Mouse (Mus musculus): ENCODE results near the gene Chst11. TPM values are rescaled to one million over a fixed set of nuclear protein-coding genes. Genes with fewer than 3 reads are reported as not detected.

Chst11 gene
- total RNA-seq, 1 experiment from 2014 or later, result 34.0 TPM

DNA sequence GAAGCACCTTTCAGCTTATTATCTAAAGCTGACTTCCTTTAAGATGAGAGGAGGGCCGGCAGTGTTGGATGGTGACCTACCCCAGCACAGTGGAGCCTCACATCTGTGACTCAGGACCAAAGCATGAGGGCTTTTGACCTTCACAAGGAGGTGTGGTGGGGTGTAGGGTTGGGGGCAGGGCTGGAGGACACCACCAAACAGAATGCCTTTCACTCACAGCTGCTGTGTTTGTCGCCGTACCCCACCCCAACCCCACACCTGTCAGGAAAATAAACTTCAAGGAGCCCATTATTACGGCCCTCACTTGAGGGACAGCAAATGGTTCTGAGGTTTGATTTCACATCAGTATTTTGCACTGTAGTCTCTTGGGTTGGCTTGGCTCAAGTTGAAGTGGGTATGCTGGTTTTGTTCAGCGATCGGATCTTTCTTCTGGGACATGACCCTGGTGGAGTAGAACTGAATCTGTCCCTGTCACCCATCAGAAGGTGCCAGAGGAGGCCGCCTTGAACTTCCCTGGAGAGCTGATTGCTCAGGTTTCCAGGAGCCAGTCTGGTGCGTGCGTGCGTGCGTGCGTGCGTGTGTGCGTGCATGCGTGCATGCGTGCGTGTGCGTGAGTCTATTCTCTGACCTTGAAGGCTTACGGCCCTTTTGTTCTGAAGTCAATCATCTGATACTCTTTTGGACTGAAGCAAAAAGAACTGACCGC, 51.2 kb downstream of the Chst11 start:
- peak; percentile 39 for DNase-seq

DNA sequence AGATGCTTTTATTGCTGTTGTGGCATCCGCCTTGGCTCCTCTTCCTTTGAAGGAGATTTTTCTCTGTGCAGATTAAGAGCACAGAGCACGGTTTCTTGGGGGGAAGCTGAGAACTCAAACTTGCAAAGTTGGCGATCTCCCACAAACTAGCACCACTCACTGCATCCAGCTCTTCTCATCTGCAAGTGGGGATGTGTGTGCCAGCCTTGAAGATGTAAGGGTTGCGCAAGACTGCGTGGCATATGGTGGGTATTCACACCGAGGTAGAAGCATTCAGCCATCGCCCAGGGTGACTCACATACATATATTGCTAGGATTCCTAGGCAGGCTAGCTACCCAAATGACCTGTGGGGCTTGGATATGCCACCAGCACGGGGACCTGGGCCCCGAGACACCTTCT, 52.9 kb downstream of the Chst11 start:
- DNase-seq, result no peak

DNA sequence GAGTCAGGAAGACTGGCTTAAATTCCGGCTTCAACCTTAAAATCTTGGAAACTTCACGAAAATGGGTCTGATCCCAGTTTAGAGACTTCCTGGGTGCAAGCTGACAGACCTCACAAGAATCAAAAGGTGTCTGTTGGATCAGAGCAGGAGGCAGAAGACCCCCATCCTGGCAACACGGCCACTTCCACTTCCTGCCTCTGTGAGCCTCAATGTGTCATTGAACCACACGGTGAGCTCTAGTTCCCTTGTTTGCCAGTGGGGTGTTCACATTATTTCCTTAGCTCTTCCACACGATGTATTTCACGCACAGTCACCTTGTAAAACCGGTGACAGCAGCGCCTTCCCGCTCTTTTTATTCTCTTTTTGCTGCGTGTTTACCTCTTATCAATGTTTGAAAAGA, 54.1 kb downstream of the Chst11 start:
- no peak for DNase-seq

DNA sequence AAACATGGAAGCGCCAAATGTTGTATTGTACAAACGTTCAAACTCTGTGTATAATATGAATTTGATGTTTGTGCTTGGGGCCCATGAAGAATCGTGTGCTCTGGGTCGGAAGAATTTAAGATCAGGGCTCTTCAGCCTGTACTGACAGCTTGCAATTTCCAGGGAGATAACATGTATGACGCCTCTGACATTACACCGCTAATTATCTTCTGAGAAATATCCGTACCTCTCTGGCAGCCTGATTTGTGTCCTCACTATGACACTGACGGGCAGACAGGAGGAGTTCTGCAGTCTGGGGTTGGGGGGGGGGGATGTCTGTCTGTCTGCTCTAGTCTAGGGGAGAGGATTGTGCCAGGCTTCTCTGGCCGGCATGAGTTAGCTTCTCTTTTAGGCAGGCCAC, 56.6 kb downstream of the Chst11 start:
- no peak for DNase-seq

DNA sequence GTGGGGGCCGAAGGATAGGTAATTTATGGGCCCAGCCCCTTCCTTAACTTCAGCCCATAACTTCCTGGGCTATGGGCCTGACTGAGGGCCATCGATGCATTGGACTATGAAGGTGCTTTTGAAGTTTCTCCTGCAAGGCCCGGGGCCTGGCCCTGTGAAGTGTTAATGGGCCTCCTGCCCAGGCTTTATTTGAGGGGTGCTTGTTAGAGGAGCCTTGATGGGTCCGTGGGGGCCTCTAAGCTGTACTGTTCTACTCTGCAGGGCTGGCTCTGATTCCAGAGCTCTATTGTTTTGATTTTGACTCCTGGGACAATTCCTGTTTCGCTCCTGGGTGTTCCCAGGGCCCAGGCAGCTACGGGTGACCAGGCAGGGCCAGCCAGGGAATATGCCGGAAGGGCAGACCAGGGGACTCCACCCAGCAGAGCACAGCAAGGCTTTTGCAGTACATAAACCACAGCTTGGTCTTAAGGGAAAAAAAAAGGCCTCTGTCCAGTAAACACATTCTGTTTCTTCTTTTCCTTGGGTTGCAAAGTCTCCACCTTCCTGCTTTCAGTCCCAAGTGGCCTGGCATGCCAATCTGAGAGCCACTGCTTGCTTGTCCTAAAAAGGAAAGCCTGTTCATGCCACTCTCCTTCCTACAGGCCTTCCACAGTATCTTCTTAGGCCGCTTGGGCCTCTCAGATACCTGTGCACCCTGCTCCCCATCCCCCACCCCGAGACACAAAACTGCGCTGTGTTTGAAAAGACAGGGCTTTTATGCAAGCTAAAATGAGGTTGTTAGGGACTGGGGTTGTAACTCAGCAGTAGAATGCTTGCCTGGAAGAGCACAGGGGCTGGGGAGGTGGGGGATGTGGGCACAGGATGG, 57.5 kb downstream of the Chst11 start:
- peak; percentile 45 for DNase-seq

DNA sequence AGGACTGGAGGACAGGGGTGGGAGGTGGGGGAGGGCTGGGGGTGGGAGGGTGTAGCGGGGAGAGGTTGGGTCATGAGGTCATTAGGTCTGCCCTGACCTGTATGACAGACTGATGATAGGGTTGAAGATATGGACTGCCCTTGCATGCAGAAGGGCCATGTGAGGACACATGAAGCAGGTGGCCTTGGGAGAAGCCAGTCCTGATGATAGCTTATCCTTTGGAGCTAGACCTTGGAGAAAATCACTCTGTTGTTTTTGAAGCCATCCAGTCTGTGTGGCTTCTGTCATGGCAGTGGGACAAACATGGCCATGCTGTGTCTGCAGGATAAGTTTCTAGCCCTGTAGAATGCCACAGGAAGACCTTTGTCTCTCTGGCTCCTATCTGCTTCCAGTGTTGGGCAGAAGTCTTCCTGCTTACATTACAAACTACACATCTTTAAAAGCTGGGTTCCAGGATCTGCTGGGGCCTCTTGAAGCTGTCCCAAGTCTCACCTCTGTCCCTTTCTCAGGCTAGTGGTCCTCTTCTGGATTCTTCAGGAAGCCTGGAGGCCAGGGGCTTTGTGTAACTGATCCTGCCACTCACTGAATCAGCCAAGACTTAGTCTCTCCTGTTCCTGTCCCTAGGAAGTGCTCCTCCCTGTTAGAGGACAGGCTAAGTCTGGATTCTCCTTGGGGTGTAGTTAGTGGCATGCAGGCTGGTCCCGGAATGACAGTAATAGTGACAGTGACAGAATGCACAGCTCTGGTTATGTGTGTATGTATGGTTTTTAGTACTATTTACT, 58.4 kb downstream of the Chst11 start:
- DNase-seq, result no peak

DNA sequence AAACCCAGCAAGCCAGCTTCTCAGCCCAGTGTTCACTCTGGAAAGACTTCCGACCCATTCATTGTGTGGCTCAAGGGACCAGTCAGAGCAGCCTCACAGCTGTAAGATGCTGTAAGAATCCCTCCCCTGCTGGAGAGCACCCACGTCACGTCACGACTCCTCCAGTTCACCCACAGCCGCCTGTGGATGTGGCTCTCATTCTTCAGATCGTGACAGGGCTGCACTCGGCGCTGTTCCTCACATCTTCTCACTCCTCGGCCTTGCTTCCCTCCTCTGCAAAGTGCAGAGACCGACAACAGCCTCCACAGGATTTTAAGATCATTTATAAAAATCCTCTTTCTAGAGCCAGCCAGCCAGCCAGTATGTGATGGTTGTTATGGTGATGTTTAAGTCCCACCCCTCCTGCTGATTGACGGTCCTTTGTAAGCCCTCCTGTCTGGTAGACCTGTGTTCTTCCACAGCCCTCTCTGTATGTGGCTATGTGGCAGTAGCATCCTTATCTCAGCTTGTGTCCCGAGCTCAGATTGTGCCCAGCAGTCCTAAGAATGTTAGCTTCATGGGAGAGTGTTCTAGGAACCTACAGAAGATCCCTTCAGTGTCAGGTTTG, 64.0 kb downstream of the Chst11 start:
- DNase-seq, result no peak

DNA sequence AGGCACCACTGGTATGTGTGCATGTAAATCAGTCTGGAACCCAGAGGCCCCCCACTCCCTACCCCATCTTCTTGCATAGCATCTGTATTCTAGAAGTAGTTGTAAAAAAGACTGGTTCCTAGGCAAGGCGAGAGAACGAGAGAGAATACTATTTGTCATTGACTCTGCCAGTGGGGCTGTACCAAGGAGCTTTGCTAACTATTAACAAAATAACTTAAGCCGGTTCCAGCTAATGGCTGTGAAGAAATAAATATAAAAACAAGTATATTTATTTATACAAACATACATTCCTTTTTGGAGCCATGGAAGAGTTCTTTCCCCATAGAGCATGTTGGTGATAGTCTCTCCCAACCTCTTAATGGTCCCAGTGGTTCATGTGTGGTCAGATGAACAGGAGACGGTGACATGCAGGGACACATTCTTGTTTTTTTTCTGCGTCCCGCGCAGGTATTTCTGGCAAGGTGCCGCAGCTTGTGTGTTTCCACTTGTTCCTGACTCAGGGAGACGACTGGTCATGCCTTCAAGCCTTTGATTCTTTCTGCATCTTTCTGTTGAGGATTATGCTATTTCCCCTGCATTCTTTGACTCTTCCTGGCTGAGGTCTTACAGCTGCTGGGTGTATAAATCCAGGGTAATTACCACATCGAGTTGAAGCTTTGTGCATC, 68.7 kb downstream of the Chst11 start:
- DNase-seq, result no peak

DNA sequence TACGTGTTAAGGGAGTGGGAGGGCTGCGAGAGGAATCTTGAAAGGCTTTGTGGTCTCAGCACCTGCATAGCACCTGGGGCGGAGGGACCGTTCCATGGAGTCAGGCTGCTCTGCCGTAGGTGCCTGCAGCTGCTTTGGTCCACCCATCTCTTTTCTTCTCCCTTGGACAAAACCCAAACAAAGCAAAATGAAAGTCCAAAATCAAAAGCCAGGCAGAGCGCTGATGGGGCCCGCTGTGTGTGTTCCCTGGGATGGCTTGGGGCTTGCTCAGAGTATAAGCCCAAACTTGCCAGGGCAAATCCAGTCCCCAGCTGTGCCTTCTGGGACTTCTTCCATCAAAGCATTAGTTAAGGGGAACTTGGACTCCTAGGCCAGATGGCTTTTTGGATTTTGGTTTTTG, 71.0 kb downstream of the Chst11 start:
- no peak for DNase-seq

DNA sequence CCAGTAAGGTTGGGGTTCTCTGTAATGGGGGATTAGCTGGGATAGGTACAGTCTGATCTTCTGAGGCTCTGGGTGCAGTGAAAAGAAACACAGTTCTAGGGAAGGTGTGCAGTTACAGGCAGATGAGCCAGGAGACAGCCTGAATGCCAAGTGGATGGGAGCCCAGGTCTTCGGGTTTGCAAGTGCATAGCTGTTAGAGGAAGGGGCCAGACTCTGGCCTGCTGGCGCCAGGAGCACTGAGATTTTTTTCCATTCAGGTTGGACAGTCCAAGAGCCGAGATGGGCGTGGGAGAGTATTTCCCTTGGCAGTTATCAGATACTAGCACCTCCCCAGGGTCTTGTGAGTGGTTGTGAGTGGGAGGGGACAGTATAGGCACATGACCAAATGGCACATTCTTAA, 71.6 kb downstream of the Chst11 start:
- DNase-seq, result no peak

DNA sequence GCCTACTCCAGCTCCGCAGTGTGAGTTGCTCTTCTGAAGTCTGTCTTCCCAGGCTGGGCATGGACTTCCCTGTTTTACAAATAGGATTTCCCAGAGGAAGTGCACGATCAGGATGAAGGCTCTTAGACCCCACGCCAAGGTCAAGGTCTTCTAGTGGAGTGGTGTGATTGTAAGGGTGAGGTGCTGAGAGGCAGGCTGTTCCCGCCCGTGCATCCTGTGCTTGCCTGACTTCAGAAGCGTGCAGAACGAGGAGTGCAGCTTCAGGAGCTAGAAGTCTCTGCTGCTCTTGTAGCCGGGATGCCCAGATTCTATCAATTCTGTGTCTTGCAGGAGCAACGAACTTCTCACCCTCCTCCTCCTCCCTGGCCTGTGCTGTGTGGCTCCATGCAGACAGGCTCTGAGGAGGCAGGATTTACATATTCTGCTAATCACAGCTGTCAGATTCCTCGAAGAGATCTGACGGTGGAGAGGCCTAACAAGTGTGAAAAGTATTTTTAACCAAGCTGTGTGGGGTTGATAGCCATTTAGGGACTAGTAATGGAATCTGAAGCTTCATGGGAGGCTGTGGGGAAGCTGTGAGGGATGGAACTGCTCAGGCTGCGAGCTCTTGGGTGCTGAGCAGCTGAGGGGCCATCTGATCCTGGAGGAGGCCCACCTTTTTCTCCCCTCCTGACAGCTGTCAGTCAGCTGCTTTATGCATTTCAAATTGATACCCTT, 74.9 kb downstream of the Chst11 start:
- no peak for DNase-seq

DNA sequence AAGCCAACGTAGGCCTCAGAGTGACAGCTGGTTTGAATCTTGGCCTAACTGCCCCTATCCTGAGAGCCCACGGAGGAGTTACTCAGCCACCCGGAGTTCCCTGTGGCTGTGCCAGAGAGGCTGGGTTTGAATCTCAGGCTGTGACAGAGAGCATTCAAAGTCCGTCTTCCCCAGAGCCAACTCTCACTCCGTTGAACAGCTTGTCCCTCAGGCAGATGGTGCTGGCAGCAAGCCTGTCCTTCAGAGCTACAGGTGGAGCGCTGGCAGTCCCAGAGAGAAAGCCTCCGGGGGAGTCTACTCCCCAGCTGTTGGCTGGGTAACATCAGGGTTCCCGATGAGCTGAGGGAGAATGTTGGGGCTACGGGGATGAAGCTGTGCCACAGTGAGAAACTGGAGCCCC, 77.0 kb downstream of the Chst11 start:
- no peak for DNase-seq

DNA sequence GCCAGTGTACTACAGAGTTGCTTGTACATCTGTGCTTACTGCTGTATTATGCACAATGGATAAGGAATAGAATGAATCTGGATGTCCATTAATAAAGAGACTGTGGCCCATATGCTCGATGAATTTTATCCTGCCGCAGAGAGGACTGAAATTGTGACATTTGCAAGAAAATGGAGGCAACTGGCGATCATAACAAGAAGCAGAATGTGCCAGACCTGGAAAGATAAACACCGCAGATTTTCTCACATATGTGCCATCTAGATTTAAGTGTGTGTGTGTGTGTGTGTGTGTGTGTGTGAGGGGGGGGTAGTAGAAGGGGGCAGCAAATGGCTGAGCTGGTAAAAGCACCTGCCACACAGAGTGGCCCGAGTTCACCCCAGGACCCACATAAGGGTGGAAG, 79.5 kb downstream of the Chst11 start:
- no peak for DNase-seq

DNA sequence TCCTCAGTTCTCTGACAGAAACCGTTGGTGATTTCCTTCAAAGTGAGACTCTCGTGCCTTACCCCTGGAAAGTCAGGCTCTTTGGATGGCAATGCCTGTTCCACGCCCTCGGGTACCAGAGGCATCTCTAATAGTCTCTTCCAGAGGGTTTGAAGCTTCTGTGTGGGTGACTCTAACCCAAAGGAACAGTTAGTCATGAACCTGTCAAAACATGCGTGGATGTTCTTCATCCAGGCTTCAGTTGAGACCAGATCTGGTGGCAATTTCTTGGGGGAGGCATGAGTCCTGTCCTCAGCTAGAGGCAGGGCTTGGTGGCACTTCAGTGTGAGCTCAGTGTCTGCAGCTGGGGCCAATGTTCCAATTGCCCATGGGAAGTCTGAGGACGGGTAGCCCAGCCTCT, 80.9 kb downstream of the Chst11 start:
- DNase-seq, result no peak

DNA sequence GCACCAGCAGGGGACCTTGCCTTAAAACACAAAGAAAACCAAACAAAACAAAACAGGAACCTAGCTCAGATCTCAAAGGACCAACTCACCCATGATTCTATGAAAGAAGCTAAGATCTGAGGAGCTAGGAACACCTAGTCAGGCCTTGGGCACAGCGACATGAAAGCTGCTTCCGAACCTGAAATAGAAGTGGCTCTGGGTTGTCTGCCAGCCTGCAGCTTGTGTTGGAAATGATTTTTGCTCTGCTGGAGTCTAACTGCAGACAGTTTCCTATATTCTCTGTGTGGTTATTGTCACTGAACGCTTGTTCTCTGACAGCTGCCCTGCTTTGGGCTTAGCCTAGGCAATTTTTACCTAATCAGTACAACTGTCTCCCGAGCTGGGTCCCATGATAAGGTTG, 82.0 kb downstream of the Chst11 start:
- DNase-seq, result no peak

DNA sequence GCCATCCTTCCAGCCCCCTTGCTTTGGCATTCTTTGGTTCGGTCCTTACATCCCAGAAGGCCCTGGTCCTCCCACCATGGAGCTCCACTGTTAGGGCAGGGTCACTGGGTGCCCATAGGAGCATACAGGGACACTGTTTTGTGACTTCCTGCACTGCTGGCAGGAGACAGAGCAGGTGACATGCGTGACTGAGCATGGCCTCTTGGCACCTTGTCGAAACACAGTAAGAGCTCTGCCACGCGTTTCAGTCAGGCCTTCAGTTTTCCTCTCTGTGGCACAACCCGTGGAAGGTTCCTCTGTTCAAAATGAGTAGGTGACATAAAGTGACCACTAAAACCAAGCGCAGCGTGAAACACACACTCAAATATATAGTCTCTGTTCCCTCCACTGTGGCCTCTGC, 83.2 kb downstream of the Chst11 start:
- no peak for DNase-seq

DNA sequence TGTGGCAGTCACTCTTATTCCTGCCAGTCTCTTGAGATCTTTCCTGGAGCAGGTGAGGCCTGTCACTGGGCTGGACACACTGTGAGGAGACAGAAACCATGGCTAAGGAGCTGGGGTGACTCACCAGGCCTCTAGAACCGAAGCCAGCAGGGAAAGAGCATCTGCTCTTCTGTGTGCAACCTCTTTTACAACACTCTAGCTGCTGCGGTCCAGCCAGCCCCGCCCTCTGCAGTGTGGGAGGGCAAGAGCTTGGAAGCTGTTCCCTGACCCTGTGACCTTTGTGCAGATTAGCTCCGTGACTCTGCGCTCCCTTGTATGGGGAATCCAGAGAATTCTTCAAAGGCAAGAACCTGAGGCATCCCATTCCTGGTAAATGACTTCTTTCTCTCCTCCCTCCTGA, 84.5 kb downstream of the Chst11 start:
- DNase-seq, result peak; percentile 31

DNA sequence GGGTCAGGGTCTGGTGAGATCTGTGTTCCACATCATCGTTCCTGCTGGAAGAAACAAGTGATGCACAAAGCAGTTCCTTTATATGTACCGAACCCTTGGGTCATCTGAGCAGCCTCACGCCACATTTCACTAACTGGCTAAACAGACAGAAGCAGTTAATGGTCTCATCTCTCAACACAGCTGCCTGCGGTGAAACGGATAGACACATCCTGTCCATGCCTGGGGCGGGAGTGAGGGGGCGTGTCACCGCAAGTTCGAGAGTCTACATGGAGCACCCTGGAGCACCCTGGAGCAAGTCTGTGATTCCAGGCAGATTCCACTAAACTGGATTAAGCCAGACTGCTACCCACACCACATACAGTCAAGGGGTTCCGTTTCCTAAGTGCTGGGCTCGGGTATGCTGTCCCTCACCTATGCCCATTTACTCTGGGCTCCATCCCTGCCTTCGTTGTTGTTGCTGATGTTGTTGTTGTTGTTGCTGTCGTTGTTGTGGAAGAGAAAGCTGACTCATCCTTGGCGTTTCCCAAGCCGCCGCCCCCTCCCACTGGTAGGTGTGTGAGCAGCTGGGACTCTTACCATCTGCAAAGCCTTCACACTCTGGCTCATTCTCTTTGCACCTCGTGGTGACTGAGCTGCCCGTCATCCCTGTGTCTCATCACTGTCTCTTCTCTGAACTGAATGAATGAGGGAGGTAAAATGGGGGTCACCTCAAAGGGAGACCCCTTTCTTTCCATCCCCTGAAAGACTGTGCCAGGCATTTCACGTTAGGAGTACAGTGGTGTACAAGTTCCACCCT, 86.7 kb downstream of the Chst11 start:
- DNase-seq, result no peak

DNA sequence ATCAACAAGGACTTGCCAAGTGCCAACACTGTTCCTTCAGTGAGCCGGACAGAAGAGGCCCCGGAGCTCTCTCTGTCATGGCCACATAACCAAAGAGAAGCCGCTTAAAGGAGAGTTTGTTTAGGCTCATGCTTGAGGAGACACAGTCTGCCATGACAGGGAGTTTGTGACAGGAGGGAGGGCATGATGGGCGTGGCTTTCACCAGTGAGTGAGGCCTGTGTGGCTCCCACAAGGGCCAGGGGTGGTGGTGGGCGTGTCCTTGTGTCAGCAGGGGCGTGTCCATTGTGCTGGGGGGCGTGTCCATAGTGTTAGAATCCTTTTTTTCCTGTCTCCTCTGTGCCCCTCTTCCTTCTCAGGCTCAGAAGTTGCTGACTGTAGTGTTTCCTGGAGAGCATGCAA, 87.8 kb downstream of the Chst11 start:
- DNase-seq, result no peak

DNA sequence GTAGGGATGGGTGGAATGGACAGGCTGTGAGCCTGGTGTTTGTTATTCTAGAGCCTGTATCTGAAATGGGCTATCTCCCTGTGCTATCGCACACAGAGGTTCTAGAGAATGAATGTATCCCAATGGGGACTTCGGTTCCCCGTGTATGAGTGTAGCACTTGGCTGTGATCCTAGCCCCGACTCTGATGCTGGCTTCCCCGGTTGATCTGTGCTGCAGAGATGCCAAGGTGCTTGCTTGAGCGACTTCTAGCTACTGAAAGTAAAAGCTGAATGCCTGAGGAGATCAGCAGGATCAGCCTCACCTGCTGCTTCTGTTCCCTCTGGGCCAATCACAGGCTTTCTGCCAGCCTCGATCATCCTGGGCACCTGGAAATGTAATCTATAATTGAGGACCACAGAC, 91.5 kb downstream of the Chst11 start:
- DNase-seq, result no peak

DNA sequence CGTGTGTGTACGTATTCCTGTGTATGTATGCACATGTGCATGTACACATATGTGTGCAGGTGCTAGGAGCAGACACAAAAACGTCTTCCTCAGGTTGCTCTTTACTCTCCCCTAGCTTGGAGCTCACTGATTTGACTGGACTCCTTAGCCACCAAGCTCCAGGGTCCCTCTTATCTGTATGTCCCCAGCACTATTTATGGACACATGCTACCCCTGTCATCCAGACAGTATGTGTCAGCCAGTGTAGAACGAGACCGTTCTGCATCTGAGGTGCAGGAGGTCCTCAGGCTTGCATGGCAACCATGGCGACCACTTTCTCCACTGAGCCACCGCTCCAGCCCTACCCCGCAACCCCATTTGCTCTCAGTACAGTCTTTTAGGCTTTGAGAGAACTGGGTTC, 93.4 kb downstream of the Chst11 start:
- no peak for DNase-seq
